Mouse (Mus musculus) adrenal gland, adult 2 months (tissue): Measurements from ENCODE around the gene Taf6. TPM values are rescaled to one million over a fixed set of nuclear protein-coding genes. Genes with fewer than 3 reads are reported as not detected.
"Not testable (repeated sequence)": the region's sequence is repeated elsewhere in the genome, so short reads cannot be mapped to it uniquely, and the experiment has no call there.

Experiments used
- DNase-seq: peaks from one replicate; pipeline ENCODE4 v3.0.0; 2021
- long read RNA-seq: library from polyadenylated mRNA; stranded (forward); transcript quantifications from one replicate; pipeline ENCODE4 v2.0.0, GENCODE M21; 2021
- polyA plus RNA-seq: library from polyadenylated mRNA; depleted of rRNA; stranded (reverse); fragments of >200 nt; gene quantifications from 2 replicates; pipeline ENCODE4 v1.2.3, GENCODE M21; 2012; rRNA removed
- total RNA-seq, 2 experiments: library from RNA; stranded (reverse); gene quantifications; 2 replicates each; pipeline ENCODE4 v1.2.3; 2021

Gene Taf6
- total RNA-seq, result 10 to 100 TPM; 41.7 to 44.7 TPM
- 63.3 and 72.2 TPM in 2 replicates for polyA plus RNA-seq
- long read RNA-seq, transcript Taf6-201 (15 exons, 2,304 nt), result major isoform, 41 of 70 reads
- long read RNA-seq, partial matches to known transcripts, result 6 of 70 reads
- long read RNA-seq, other reads (novel, unspliced or antisense), result 21 of 70 reads

- peak; percentile 86 for DNase-seq
These were observed at the start of gene Taf6, which contains the start of gene Cnpy4 for GRCm38 (mm10) chr5:138186950-138187638. Gene Taf6, minus strand, starts transcription at chr5:138187451. Gene Cnpy4, plus strand, starts transcription at chr5:138187485.

GRCm38 (mm10) chr5:138234224-138234623, 47.0 kb upstream of the Taf6 start:
- DNase-seq, result no peak

GRCm38 (mm10) chr5:138233778-138234177, 46.5 kb upstream of the Taf6 start:
- no peak for DNase-seq

- DNase-seq, result no peak
These were observed 42.3 kb upstream of the Taf6 start for GRCm38 (mm10) chr5:138229511-138229910.

- DNase-seq, result peak; percentile 19
These were observed 40.8 kb upstream of the Taf6 start for GRCm38 (mm10) chr5:138228026-138228425.

GRCm38 (mm10) chr5:138227367-138227766, 40.1 kb upstream of the Taf6 start:
- no peak for DNase-seq

- DNase-seq, result no peak
These were observed 39.2 kb upstream of the Taf6 start for GRCm38 (mm10) chr5:138226491-138226890.

GRCm38 (mm10) chr5:138225700-138226099, 38.4 kb upstream of the Taf6 start, which contains the start of gene Nxpe5:
Gene Nxpe5, plus strand, starts transcription at chr5:138225898.
- DNase-seq, result no peak

- DNase-seq, result no peak
These were observed 36.0 kb upstream of the Taf6 start for GRCm38 (mm10) chr5:138223287-138223686.

- DNase-seq, result peak; percentile 89
These were observed 34.9 kb upstream of the Taf6 start for GRCm38 (mm10) chr5:138222111-138222510.

- DNase-seq, result no peak
These were observed 32.6 kb upstream of the Taf6 start for GRCm38 (mm10) chr5:138219864-138220263.

GRCm38 (mm10) chr5:138216632-138217031, 29.4 kb upstream of the Taf6 start:
- DNase-seq, result not testable (repeated sequence)

GRCm38 (mm10) chr5:138207873-138208272, 20.6 kb upstream of the Taf6 start:
- DNase-seq, result no peak

GRCm38 (mm10) chr5:138207253-138207652, 20.0 kb upstream of the Taf6 start:
- peak; percentile 45 for DNase-seq

GRCm38 (mm10) chr5:138202086-138202485, 14.8 kb upstream of the Taf6 start:
- DNase-seq, result no peak

GRCm38 (mm10) chr5:138199576-138199975, 12.3 kb upstream of the Taf6 start:
- peak; percentile 69 for DNase-seq

- DNase-seq, result no peak
These were observed 8.2 kb upstream of the Taf6 start for GRCm38 (mm10) chr5:138195463-138195862.

- no peak for DNase-seq
These were observed 7.6 kb upstream of the Taf6 start for GRCm38 (mm10) chr5:138194755-138195345.

- peak; percentile 91 for DNase-seq
These were observed 6.8 kb upstream of the Taf6 start, which contains the start of gene Mblac1 for GRCm38 (mm10) chr5:138193771-138194727. Gene Mblac1, plus strand, starts transcription at chr5:138194314.

- peak; percentile 83 for DNase-seq
These were observed 533 bp upstream of the Taf6 start for GRCm38 (mm10) chr5:138187661-138188306.

GRCm38 (mm10) chr5:138173217-138173616, 14.0 kb downstream of the Taf6 start:
- no peak for DNase-seq
